Mouse (Mus musculus) Patski (cell line): ENCODE measurements around the gene Vmn1r143. TPM values are rescaled to one million over a fixed set of nuclear protein-coding genes. Genes with fewer than 3 reads are reported as not detected.
"Not testable (repeated sequence)": the region's sequence is repeated elsewhere in the genome, so short reads cannot be mapped to it uniquely, and the experiment has no call there.

ENCODE experiments used
- ATAC-seq: fragments of 100-300 bp; one replicate; pipeline ENCODE4 v1.8.0; 2021
- CTCF ChIA-PET: fragments of 350-600 bp; sonication (Branson Sonifier 250); formaldehyde crosslinking; loops from one replicate; lab custom pipeline; 2022; ENCODE audit warnings: inconsistent platforms; lab: Charles Lee
- POLR2A ChIA-PET: fragments of 350-600 bp; sonication (Branson Sonifier 250); formaldehyde crosslinking; loops from one replicate; lab custom pipeline; 2022; ENCODE audit warnings: antibody characterized with exemption, inconsistent platforms; lab: Charles Lee
- DNase-seq: peaks from one replicate; pipeline ENCODE4 v3.0.0-alpha.2; 2011; ENCODE audit warnings: low read depth, low spot score
- H3K27me3 ChIP-seq: fragments of 371-371 bp; one replicate; pipeline ENCODE4 v1.5.1; 2021
- in situ Hi-C: fragments of 300-500 bp; cut with MboI; formaldehyde crosslinking; loops from 3 replicates; pipeline ENCODE4 v1.11.1; 2018; ENCODE audit warnings: low pct_unique_long_range_greater_than_20kb, mixed read lengths
- polyA plus RNA-seq: library from polyadenylated mRNA; unstranded; gene quantifications from one replicate; pipeline ENCODE4 v1.2.3, GENCODE M21; 2021

The Vmn1r143 gene
- not detected for polyA plus RNA-seq

DNA sequence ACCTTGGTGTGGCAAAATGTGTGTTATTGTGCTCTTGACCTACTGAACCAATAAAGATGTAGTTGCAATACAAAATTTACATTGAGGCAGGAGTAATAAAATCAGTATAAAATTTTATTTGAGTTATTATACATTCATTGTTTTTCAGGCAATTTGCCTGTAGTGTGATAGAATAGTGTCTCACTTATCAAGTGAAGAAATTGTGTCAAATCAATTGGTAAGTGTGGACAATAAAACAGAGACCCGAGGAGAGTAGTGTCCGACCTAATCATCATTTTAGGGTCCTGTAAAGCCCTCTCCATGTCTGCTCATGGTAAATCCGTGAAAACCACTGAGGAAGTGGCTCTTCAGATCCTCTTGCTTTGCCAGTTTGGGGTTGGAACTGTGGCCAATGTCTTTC is at the start of gene Vmn1r143:
Gene Vmn1r143 (plus strand): TSS at position 301 of the 400 bp plus-strand sequence.
- POLR2A ChIA-PET, CTCF ChIA-PET, ATAC-seq, in situ Hi-C loops, H3K27me3 ChIP-seq, DNase-seq: not testable (repeated sequence)

DNA sequence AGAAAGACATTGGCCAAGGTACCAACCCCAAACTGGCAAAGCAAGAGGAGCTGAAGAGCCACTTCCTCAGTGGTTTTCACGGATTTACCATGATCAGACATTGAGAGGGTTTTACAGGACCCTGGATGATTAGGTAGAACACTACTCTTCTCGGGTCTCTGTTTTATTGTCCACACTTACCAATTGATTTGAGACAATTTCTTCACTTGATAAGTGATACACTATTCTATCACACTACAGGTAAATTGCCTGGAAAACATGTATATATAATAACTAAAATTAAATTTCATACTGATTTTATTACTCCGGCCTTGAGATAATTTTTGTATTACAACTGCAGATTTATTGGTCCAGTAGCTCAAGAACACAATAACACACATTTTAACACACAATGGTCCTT is 25.2 kb upstream of the Vmn1r143 start, which contains the start of gene Vmn1r142:
Gene Vmn1r142 (minus strand): TSS at position 101 of the 400 bp plus-strand sequence.
- POLR2A ChIA-PET, CTCF ChIA-PET, H3K27me3 ChIP-seq, DNase-seq, in situ Hi-C loops, ATAC-seq: not testable (repeated sequence)

DNA sequence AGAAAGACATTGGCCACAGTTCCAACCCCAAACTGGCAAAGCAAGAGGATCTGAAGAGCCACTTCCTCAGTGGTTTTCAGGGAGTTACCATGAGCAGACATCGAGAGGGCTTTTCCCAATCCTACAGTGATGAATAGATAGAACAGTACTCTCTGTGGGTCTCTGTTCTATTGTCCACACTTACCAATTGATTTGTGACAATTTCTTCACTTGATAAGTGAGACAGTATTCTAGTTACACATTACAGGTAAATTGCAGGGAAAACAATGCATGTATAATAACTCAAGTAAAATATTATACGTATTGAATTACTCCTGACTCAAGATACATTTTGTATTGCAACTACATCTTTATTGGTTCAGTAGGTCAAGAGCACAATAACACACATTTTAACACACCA is 12.0 kb downstream of the Vmn1r143 start, which contains the start of gene Gm8653:
Gene Gm8653 (minus strand): TSS at position 101 of the 400 bp plus-strand sequence.
- DNase-seq, in situ Hi-C loops, ATAC-seq, POLR2A ChIA-PET, H3K27me3 ChIP-seq, CTCF ChIA-PET: not testable (repeated sequence)

DNA sequence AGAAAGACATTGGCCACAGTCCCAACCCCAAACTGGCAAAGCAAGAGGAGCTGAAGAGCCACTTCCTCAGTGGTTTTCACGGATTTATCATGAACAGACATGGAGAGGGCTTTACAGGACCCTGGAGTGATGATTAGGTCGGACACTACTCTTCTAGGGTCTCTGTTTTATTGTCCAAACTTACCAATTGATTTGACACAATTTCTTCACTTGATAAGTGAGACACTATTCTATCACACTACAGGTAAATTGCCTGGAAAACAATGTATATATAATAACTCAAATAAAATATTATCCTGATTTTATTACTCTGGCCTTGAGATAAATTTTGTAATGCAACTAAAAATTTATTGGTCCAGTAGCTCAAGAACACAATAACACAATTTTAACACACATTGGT is 40.2 kb downstream of the Vmn1r143 start, which contains the start of gene Gm8453:
Gene Gm8453 (minus strand): TSS at position 101 of the 400 bp plus-strand sequence.
- CTCF ChIA-PET, in situ Hi-C loops, ATAC-seq, POLR2A ChIA-PET, DNase-seq, H3K27me3 ChIP-seq: not testable (repeated sequence)

Other genes with a start within 250 kb of the Vmn1r143 start
- gene Vmn1r137, start 194.8 kb upstream of the Vmn1r143 start, polyA plus RNA-seq: not detected
- gene Vmn1r138, start 160.5 kb upstream of the Vmn1r143 start, polyA plus RNA-seq: not detected
- gene Gm6176, start 133.1 kb upstream of the Vmn1r143 start, polyA plus RNA-seq: not detected
- not detected for gene Vmn1r139, start 120.3 kb upstream of the Vmn1r143 start, polyA plus RNA-seq
- not detected for gene Gm16451, start 71.1 kb upstream of the Vmn1r143 start, polyA plus RNA-seq
- gene Gm10666, start 54.6 kb upstream of the Vmn1r143 start, polyA plus RNA-seq: not detected
- not detected for gene Vmn1r142, start 25.3 kb upstream of the Vmn1r143 start, polyA plus RNA-seq
- gene Gm8653, start 11.9 kb downstream of the Vmn1r143 start, polyA plus RNA-seq: not detected
- not detected for gene Gm8453, start 40.1 kb downstream of the Vmn1r143 start, polyA plus RNA-seq
- not detected for gene Gm4187, start 140.3 kb downstream of the Vmn1r143 start, polyA plus RNA-seq
- gene Gm8660, start 181.7 kb downstream of the Vmn1r143 start, polyA plus RNA-seq: not detected
- gene Vmn1r148, start 224.2 kb downstream of the Vmn1r143 start, polyA plus RNA-seq: not detected
- gene Vmn1r149, start 248.9 kb downstream of the Vmn1r143 start, polyA plus RNA-seq: not detected